Mouse (Mus musculus) liver, postnatal 0 days (tissue): ENCODE data around the gene Nt5m. TPM values are rescaled to one million over a fixed set of nuclear protein-coding genes. Genes with fewer than 3 reads are reported as not detected.

Experiments
- ATAC-seq: fragments of 200-750 bp; cut with Nextera tagmentation; 2 replicates; pipeline ENCODE4 v1.8.0; 2017; ENCODE audit warnings: mild to moderate bottlenecking, moderate library complexity
- DNase-seq: peaks from one replicate; pipeline ENCODE4 v3.0.0-alpha.2; 2016
- H3K27ac ChIP-seq: fragments of 300-500 bp; sonication (generic); 2 replicates; pipeline ENCODE4 v1.5.1; 2014; ENCODE audit warnings: antibody characterized with exemption, moderate library complexity, mild to moderate bottlenecking, low read depth
- H3K27me3 ChIP-seq: fragments of 300-500 bp; sonication (generic); 2 replicates; pipeline ENCODE4 v1.6.1; 2014; ENCODE audit warnings: low read length, control low read depth, mixed read lengths; ENCODE audit not compliant: insufficient read depth
- H3K36me3 ChIP-seq: fragments of 300-500 bp; sonication (generic); replicated peaks from 2 replicates; pipeline ENCODE4 v1.6.1; 2014; ENCODE audit warnings: mild to moderate bottlenecking, control low read depth, low read length, moderate library complexity, mixed read lengths; ENCODE audit not compliant: insufficient read depth
- H3K4me1 ChIP-seq: fragments of 300-500 bp; sonication (generic); 2 replicates; pipeline ENCODE4 v1.6.1; 2014; ENCODE audit warnings: antibody characterized with exemption, mild to moderate bottlenecking, control low read depth; ENCODE audit not compliant: insufficient read depth
- H3K4me2 ChIP-seq: fragments of 300-500 bp; sonication (generic); 2 replicates; pipeline ENCODE4 v1.6.1; 2014; ENCODE audit warnings: low read depth, mild to moderate bottlenecking, low read length, moderate library complexity, mixed read lengths
- H3K4me3 ChIP-seq: fragments of 300-500 bp; sonication (generic); 2 replicates; pipeline ENCODE4 v1.5.1; 2014; ENCODE audit warnings: low read depth, low read length
- H3K9ac ChIP-seq: fragments of 300-500 bp; sonication (generic); replicated peaks from 2 replicates; pipeline ENCODE4 v1.6.1; 2014; ENCODE audit warnings: mild to moderate bottlenecking, moderate library complexity
- H3K9me3 ChIP-seq: fragments of 300-500 bp; sonication (generic); 2 replicates; pipeline ENCODE4 v1.6.1; 2016; ENCODE audit warnings: mild to moderate bottlenecking, control low read depth, low read length, mixed read lengths
- CTCF ChIP-seq: sonication (generic); IDR thresholded peaks from 2 replicates; pipeline ENCODE4 v1.5.1; 2016; ENCODE audit warnings: antibody characterized with exemption, low read depth
- EP300 ChIP-seq: IDR thresholded peaks from 2 replicates; pipeline ENCODE4 v1.6.1; 2016; ENCODE audit warnings: antibody characterized with exemption, low read depth, mild to moderate bottlenecking
- WGBS: fragments of 180-500 bp; shearing (Covaris S2); extraction: QIAGEN DNeasy Blood & Tissue Kit; methylation state at CpG from one replicate; pipeline ENCODE4 v1.1.7; 2014; ENCODE audit not compliant: insufficient replicate concordance; 5-methylcytosine and 5-hydroxymethylcytosine counted together
- polyA plus RNA-seq: library from polyadenylated mRNA; unstranded; fragments of >200 nt; fragmentation: Nextera tagmentation; extraction: Ambion mirVana; gene quantifications from 2 replicates; pipeline ENCODE4 v1.2.1, GENCODE M21; 2015

Gene Nt5m
- polyA plus RNA-seq, result 16.0 and 16.4 TPM in 2 replicates

GRCm38 (mm10) chr11:59839008-59839458 is at the start of gene Nt5m:
Gene Nt5m, plus strand, starts transcription at chr11:59839447.
- Histone ChIP-seq H3K4me2 (peak within 1 kb of the TSS; percentile 85), H3K4me3 (peak within 1 kb of the TSS; percentile 77), H3K4me1 (peaks cover 19% of the 10 kb centered on the region), H3K9ac (peak within 1 kb of the TSS; percentile 86), H3K9me3 (no peaks in the 10 kb centered on the region), H3K27ac (peak within 1 kb of the TSS; percentile 96), H3K36me3 (peaks cover 17% of the 10 kb centered on the region), H3K27me3 (no peaks in the 10 kb centered on the region)
- TF ChIP-seq CTCF (no peak), EP300 (peak; percentile 49)
- peak; percentile 96 for ATAC-seq
- peak; percentile 96 for DNase-seq
- under 1% methylated on average over 24 of the region's 24 CpGs for WGBS

DNA sequence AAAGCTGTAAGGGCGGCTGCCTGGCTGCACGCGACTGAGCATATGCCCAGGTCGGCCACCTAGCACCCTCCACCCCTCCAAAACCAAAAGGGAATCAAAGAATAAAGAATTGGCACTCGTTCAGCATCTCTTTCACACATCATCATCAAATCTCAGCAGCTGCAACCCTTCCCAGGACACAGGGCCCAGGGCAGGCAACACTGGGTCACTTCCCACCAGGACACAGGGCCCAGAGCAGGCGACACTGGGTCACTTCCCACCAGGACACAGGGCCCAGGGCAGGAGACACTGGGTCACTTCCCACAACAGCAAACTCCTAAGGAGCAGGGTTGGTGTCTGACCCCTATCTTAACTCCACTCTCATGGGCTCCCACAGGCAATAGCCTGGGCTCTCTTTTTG is 45.9 kb upstream of the Nt5m start:
- H3K36me3 ChIP-seq, result peaks cover 50% of the 10 kb centered on the region
- H3K4me2 ChIP-seq, result no peak overlapping the region
- WGBS, result 88% methylated on average over 6 of the region's 6 CpGs

DNA sequence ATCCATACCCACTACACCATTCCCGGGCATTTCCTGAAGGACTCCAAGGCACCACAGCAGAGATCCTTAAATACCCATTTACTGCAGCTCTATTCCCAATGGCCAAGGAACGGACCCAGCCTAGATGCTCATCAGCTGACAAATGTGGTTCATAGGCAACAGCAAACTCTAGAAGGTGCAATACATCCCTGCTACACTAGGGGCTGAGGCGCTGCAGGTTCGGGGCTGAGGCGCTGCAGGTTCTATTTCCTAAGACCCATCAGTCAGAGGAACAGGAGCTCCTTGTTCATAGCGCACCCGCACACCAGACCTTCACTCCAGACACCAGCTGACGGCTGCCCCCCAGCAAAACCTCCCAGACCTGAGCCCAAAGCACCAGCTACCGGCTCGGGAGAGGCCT is 38.8 kb upstream of the Nt5m start:
- Histone ChIP-seq H3K27me3 (no peaks in the 10 kb centered on the region), H3K4me3 (no peak overlapping the region), H3K9me3 (no peaks in the 10 kb centered on the region), H3K36me3 (peaks cover 87% of the 10 kb centered on the region), H3K9ac (no peak overlapping the region), H3K4me1 (no peaks in the 10 kb centered on the region), H3K27ac (no peak overlapping the region), H3K4me2 (no peak overlapping the region)
- ATAC-seq (no peak), DNase-seq (no peak)
- TF ChIP-seq CTCF, result peak; percentile 31
- no peak for TF ChIP-seq EP300
- WGBS, result 89% methylated on average over 10 of the region's 10 CpGs

More for the DNA sequence above, 45.9 kb upstream of the Nt5m start:
- no peaks in the 10 kb centered on the region for H3K9me3 ChIP-seq
- H3K27ac ChIP-seq, result no peak overlapping the region
- no peak overlapping the region for H3K4me3 ChIP-seq
- no peak overlapping the region for H3K9ac ChIP-seq
- DNase-seq, result no peak
- H3K27me3 ChIP-seq, result no peaks in the 10 kb centered on the region
- TF ChIP-seq EP300, result no peak
- no peak for TF ChIP-seq CTCF
- ATAC-seq, result no peak
- H3K4me1 ChIP-seq, result no peaks in the 10 kb centered on the region

- H3K4me3 ChIP-seq, result no peak overlapping the region
- ATAC-seq (no peak), DNase-seq (no peak)
- H3K4me2 ChIP-seq, result no peak overlapping the region
- no peaks in the 10 kb centered on the region for H3K4me1 ChIP-seq
- no peak overlapping the region for H3K9ac ChIP-seq
- H3K36me3 ChIP-seq, result peaks cover 95% of the 10 kb centered on the region
- no peaks in the 10 kb centered on the region for H3K27me3 ChIP-seq
- no peak overlapping the region for H3K27ac ChIP-seq
- no peaks in the 10 kb centered on the region for H3K9me3 ChIP-seq
- TF ChIP-seq EP300 (no peak), CTCF (no peak)
- 92% methylated on average over 8 of the region's 8 CpGs for WGBS
These were observed 37.4 kb upstream of the Nt5m start for GRCm38 (mm10) chr11:59801881-59802280.

- DNase-seq (no peak), ATAC-seq (no peak)
- Histone ChIP-seq H3K9ac (no peak overlapping the region), H3K36me3 (peaks cover 86% of the 10 kb centered on the region), H3K27me3 (no peaks in the 10 kb centered on the region), H3K4me2 (no peak overlapping the region), H3K4me1 (peaks cover 2% of the 10 kb centered on the region), H3K27ac (no peak overlapping the region), H3K4me3 (no peak overlapping the region), H3K9me3 (no peaks in the 10 kb centered on the region)
- no peak for TF ChIP-seq CTCF
- no peak for TF ChIP-seq EP300
- WGBS, result 87% methylated on average over 14 of the region's 14 CpGs
These were observed 35.7 kb upstream of the Nt5m start for GRCm38 (mm10) chr11:59803516-59803915.

DNA sequence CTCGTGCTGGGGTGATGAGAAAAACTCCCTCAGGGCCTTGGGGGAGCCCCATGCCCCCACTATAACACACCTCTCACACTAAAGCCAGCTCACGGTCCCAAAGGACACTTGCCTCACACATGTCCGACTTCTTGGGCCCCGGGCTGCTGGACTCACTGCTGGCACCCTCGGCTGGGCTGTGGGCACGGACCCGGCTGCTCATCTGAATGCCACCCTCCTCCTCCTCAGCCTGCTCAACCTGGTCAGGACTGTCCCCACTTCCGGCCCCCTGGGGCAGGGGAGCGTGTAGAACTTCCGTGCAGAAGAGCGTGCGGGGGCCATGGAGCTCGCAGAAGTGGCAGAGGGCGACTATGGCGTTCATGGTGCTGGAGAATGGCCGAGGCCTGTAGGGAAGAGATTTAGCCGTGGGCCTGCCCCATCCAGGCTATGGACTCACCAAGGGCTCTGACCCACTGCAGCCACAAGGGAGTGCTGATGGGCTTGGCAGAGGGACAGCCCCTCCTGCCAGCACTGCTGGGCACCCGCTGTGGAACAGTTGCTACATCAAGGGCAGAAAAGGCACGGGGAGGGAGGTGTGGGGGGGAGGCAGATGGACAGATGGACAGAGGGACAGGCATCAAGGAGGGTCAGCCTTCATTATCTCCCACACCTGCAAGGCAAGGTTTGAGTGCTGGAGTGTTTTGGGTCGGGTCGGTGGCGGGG is 34.7 kb upstream of the Nt5m start:
- H3K9ac ChIP-seq, result no peak overlapping the region
- no peak overlapping the region for H3K27ac ChIP-seq
- WGBS, result 89% methylated on average over 22 of the region's 22 CpGs
- no peak for DNase-seq
- no peaks in the 10 kb centered on the region for H3K27me3 ChIP-seq
- no peak overlapping the region for H3K4me3 ChIP-seq
- H3K4me1 ChIP-seq, result peaks cover 6% of the 10 kb centered on the region
- H3K36me3 ChIP-seq, result peaks cover 76% of the 10 kb centered on the region
- no peaks in the 10 kb centered on the region for H3K9me3 ChIP-seq
- ATAC-seq, result no peak
- no peak for TF ChIP-seq CTCF
- no peak for TF ChIP-seq EP300
- no peak overlapping the region for H3K4me2 ChIP-seq
